Mouse (Mus musculus) heart, embryonic 16.5 days (tissue): ENCODE results near the gene Haghl. TPM values are rescaled to one million over a fixed set of nuclear protein-coding genes. Genes with fewer than 3 reads are reported as not detected.

Experiments used
- ATAC-seq: fragments of 200-750 bp; cut with Nextera tagmentation; replicated peaks from 2 replicates; pipeline ENCODE4 v1.8.0; 2017; ENCODE audit warnings: moderate number of reproducible peaks; ENCODE audit not compliant: insufficient read depth, low FRiP score; ENCODE audit errors: extremely low read depth
- H3K27ac ChIP-seq: fragments of 300-500 bp; sonication (generic); 2 replicates; pipeline ENCODE4 v1.5.1; 2014; ENCODE audit warnings: mild to moderate bottlenecking, low read length, control low read depth, moderate library complexity
- H3K27me3 ChIP-seq: fragments of 300-500 bp; sonication (generic); 2 replicates; pipeline ENCODE4 v1.6.1; 2014; ENCODE audit warnings: low read length, mixed read lengths; ENCODE audit not compliant: control insufficient read depth, insufficient read depth
- H3K36me3 ChIP-seq: fragments of 300-500 bp; sonication (generic); 2 replicates; pipeline ENCODE4 v1.6.1; 2014; ENCODE audit not compliant: control insufficient read depth, insufficient read depth
- H3K4me1 ChIP-seq: fragments of 300-500 bp; sonication (generic); 2 replicates; pipeline ENCODE4 v1.6.1; 2014; ENCODE audit warnings: low read length, mixed read lengths; ENCODE audit not compliant: control insufficient read depth, insufficient read depth
- H3K4me2 ChIP-seq: fragments of 300-500 bp; sonication (generic); 2 replicates; pipeline ENCODE4 v1.6.1; 2014; ENCODE audit warnings: low read depth, mild to moderate bottlenecking, control low read depth, low read length
- H3K4me3 ChIP-seq: fragments of 300-500 bp; sonication (generic); 2 replicates; pipeline ENCODE4 v1.5.1; 2014; ENCODE audit warnings: mild to moderate bottlenecking, control low read depth, low read length
- H3K9ac ChIP-seq: fragments of 300-500 bp; sonication (generic); 2 replicates; pipeline ENCODE4 v1.6.1; 2014; ENCODE audit warnings: low read length, control low read depth
- H3K9me3 ChIP-seq: fragments of 300-500 bp; sonication (generic); replicated peaks from 2 replicates; pipeline ENCODE4 v1.6.1; 2016; ENCODE audit warnings: low read length; ENCODE audit not compliant: control insufficient read depth
- WGBS: fragments of 180-500 bp; shearing (Covaris S2); extraction: QIAGEN DNeasy Blood & Tissue Kit; methylation state at CpG from one replicate; pipeline ENCODE4 v1.1.7; 2014; 5-methylcytosine and 5-hydroxymethylcytosine counted together
- polyA plus RNA-seq: library from polyadenylated mRNA; unstranded; fragments of >200 nt; fragmentation: Nextera tagmentation; extraction: Ambion mirVana; gene quantifications from 2 replicates; pipeline ENCODE4 v1.2.1, GENCODE M21; 2015

The Haghl gene
- polyA plus RNA-seq, 1 experiment from 2014 or later, result 51.4 TPM

- peaks cover 48% of the 10 kb centered on the region for H3K4me1 ChIP-seq
- H3K27ac ChIP-seq, result peak overlapping the region; percentile 87
- H3K9ac ChIP-seq, result peak overlapping the region; percentile 89
- H3K4me3 ChIP-seq, result peak overlapping the region; percentile 68
- ATAC-seq, result no peak
- WGBS, result 31% methylated on average over 8 of the region's 8 CpGs
- H3K4me2 ChIP-seq, result peak overlapping the region; percentile 77
- H3K27me3 ChIP-seq, result no peaks in the 10 kb centered on the region
- no peaks in the 10 kb centered on the region for H3K9me3 ChIP-seq
- H3K36me3 ChIP-seq, result peaks cover 36% of the 10 kb centered on the region
Measured at GRCm38 (mm10) chr17:25829558-25830017, 44.1 kb upstream of the Haghl start.

- Histone ChIP-seq H3K4me2 (peak within 1 kb of the TSS; percentile 77), H3K27me3 (no peaks in the 10 kb centered on the region), H3K4me1 (peaks cover 48% of the 10 kb centered on the region), H3K36me3 (peaks cover 36% of the 10 kb centered on the region), H3K9ac (peak within 1 kb of the TSS; percentile 89), H3K4me3 (peak within 1 kb of the TSS; percentile 68), H3K9me3 (no peaks in the 10 kb centered on the region), H3K27ac (peak within 1 kb of the TSS; percentile 87)
- WGBS, result under 1% methylated on average over 32 of the region's 32 CpGs
- no peak for ATAC-seq
Measured at GRCm38 (mm10) chr17:25828712-25829557, 43.5 kb upstream of the Haghl start, which contains the start of gene Jmjd8. Jmjd8 (plus strand) TSS chr17:25828867.

- no peaks in the 10 kb centered on the region for H3K9me3 ChIP-seq
- WGBS, result 81% methylated on average over 8 of the region's 8 CpGs
- peaks cover 48% of the 10 kb centered on the region for H3K4me1 ChIP-seq
- no peak for ATAC-seq
- H3K4me3 ChIP-seq, result peak overlapping the region; percentile 68
- peak overlapping the region; percentile 87 for H3K27ac ChIP-seq
- peaks cover 36% of the 10 kb centered on the region for H3K36me3 ChIP-seq
- H3K4me2 ChIP-seq, result peak overlapping the region; percentile 77
- H3K27me3 ChIP-seq, result no peaks in the 10 kb centered on the region
- H3K9ac ChIP-seq, result peak overlapping the region; percentile 89; the same call in 1 of the 2 replicates
Measured at GRCm38 (mm10) chr17:25828223-25828594, 42.7 kb upstream of the Haghl start.

GRCm38 (mm10) chr17:25827546-25828222, 42.2 kb upstream of the Haghl start:
- Histone ChIP-seq H3K4me3 (no peak overlapping the region), H3K36me3 (peaks cover 36% of the 10 kb centered on the region), H3K27me3 (no peaks in the 10 kb centered on the region), H3K27ac (no peak overlapping the region), H3K4me2 (no peak overlapping the region), H3K9ac (no peak overlapping the region), H3K4me1 (peaks cover 48% of the 10 kb centered on the region), H3K9me3 (no peaks in the 10 kb centered on the region)
- no peak for ATAC-seq
- WGBS, result 93% methylated on average over 22 of the region's 22 CpGs

- WGBS, result 90% methylated on average over 13 of the region's 13 CpGs
- Histone ChIP-seq H3K4me1 (peaks cover 47% of the 10 kb centered on the region), H3K36me3 (peaks cover 36% of the 10 kb centered on the region), H3K9ac (no peak overlapping the region), H3K27ac (no peak overlapping the region), H3K27me3 (peaks cover 4% of the 10 kb centered on the region; the same call in 1 of the 2 replicates), H3K9me3 (no peaks in the 10 kb centered on the region), H3K4me3 (no peak overlapping the region), H3K4me2 (no peak overlapping the region)
- no peak for ATAC-seq
Measured at GRCm38 (mm10) chr17:25827011-25827410, 41.5 kb upstream of the Haghl start.

GRCm38 (mm10) chr17:25825984-25826570, 40.6 kb upstream of the Haghl start:
- peaks cover 30% of the 10 kb centered on the region for H3K36me3 ChIP-seq
- H3K4me1 ChIP-seq, result peaks cover 37% of the 10 kb centered on the region
- no peak for ATAC-seq
- no peak overlapping the region for H3K27ac ChIP-seq
- no peak overlapping the region for H3K4me2 ChIP-seq
- no peaks in the 10 kb centered on the region for H3K9me3 ChIP-seq
- H3K4me3 ChIP-seq, result no peak overlapping the region
- H3K9ac ChIP-seq, result no peak overlapping the region
- peaks cover 4% of the 10 kb centered on the region; the same call in 1 of the 2 replicates for H3K27me3 ChIP-seq
- WGBS, result 95% methylated on average over 27 of the region's 27 CpGs

- H3K4me1 ChIP-seq, result peaks cover 31% of the 10 kb centered on the region
- no peak overlapping the region for H3K9ac ChIP-seq
- H3K27ac ChIP-seq, result no peak overlapping the region
- WGBS, result 86% methylated on average over 6 of the region's 6 CpGs
- H3K9me3 ChIP-seq, result no peaks in the 10 kb centered on the region
- H3K36me3 ChIP-seq, result peaks cover 23% of the 10 kb centered on the region
- peaks cover 9% of the 10 kb centered on the region for H3K27me3 ChIP-seq
- no peak for ATAC-seq
- H3K4me2 ChIP-seq, result no peak overlapping the region
- H3K4me3 ChIP-seq, result no peak overlapping the region
Measured at GRCm38 (mm10) chr17:25825311-25825710, 39.8 kb upstream of the Haghl start.

- H3K4me3 ChIP-seq, result peak overlapping the region; percentile 78
- WGBS, result 60% methylated on average over 17 of the region's 17 CpGs
- H3K9me3 ChIP-seq, result no peaks in the 10 kb centered on the region
- peak overlapping the region; percentile 91 for H3K4me2 ChIP-seq
- no peak overlapping the region for H3K27ac ChIP-seq
- peaks cover 23% of the 10 kb centered on the region for H3K4me1 ChIP-seq
- H3K9ac ChIP-seq, result peak overlapping the region; percentile 83
- peaks cover 17% of the 10 kb centered on the region for H3K27me3 ChIP-seq
- no peak for ATAC-seq
- 0 out of 2 replicates have a peak, but pooled peaks cover 18% of the 10 kb centered on the region for H3K36me3 ChIP-seq
Measured at GRCm38 (mm10) chr17:25824362-25825142, 39.1 kb upstream of the Haghl start.
